Mouse (Mus musculus) left cerebral cortex, postnatal 14 days (tissue): ENCODE data around the gene Tgoln1. TPM values are rescaled to one million over a fixed set of nuclear protein-coding genes. Genes with fewer than 3 reads are reported as not detected.

Source experiments
- DNase-seq, 2 experiments: peaks; one replicate each; pipeline ENCODE4 v3.0.0; 2021 to 2022; ENCODE audit warnings: low spot score in 2 of 2, mixed read lengths in 1 of 2
- intact Hi-C: fragments of 180-260 bp; cut with DNase I; formaldehyde crosslinking; loops from one replicate; pipeline ENCODE4 v1.15.1; 2025
- long read RNA-seq, 2 experiments: library from polyadenylated mRNA; stranded (forward); transcript quantifications; one replicate each; pipeline ENCODE4 v2.0.0; 2021
- total RNA-seq, 2 experiments: library from RNA; stranded (reverse); gene quantifications; 2 replicates each; pipeline ENCODE4 v1.2.3; 2021

Tgoln1 gene
- 10 to 100 TPM; 64.0 to 67.5 TPM for total RNA-seq
- long read RNA-seq, experiment 1, full-length matches to known transcripts = 54 of 81 reads
- long read RNA-seq, experiment 1, partial matches to known transcripts = 11 of 81 reads
- long read RNA-seq, experiment 1, other reads (novel, unspliced or antisense) = 16 of 81 reads
- long read RNA-seq, experiment 2, full-length matches to known transcripts = 50 of 67 reads
- long read RNA-seq, experiment 2, partial matches to known transcripts = 6 of 67 reads
- long read RNA-seq, experiment 2, other reads (novel, unspliced or antisense) = 11 of 67 reads

DNA sequence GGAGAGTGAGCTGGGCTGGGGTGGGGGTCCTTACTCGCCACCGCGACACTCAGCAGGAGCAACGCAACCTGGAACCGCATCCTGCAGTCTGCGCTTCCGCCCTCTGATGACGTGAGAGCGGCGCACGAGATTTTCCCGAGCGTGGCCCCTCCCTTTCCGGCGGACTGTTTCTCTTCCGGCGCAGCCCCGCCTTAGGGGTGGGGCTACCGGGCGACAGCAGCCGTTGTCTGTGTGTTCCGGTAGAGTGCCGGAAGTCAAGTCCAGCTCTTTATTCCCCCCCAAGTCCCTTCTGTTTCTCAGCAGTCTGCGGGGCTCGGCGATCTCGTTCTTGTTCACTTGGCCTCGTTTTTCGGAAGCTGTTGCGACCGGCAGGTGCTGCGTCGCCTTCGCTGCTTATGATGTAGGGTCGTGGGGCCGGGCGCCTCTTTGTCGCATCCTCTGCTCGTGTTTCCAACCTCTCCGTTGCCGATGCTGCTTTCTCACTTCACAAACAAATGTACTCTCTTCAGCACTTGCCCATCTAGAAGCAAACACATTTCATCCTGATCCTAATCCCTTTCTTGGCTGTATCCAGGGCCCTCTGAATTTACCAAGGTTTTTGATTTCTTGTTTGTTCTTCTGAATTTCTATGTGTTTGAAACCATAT lies at the start of gene Tgoln1:
TSS of gene Tgoln1 (minus strand) at position 358 of the 646 bp plus-strand sequence.
- peak; percentile 94 for DNase-seq
- intact Hi-C loops = no loop called here

DNA sequence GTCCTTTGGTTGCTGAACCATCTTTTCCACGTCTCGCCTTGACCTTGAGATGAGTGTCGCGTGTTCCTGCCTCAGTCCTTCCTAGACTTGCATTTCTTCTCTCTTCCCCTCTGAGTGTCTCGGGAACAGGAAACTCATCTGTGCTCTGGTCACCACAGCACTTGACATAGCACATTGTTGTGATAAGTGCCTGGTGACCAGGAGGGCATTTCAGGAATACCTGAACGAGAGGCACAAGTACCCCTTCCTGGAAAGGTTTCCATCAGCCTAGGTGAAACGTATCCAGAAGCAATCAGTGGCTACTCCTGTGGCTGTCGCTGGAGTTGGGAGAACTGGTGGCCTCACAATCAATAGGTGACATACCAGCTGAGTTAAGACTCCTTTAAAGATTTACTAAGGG lies 47.5 kb upstream of the Tgoln1 start:
- intact Hi-C loops = no loop called here
- DNase-seq = no peak

DNA sequence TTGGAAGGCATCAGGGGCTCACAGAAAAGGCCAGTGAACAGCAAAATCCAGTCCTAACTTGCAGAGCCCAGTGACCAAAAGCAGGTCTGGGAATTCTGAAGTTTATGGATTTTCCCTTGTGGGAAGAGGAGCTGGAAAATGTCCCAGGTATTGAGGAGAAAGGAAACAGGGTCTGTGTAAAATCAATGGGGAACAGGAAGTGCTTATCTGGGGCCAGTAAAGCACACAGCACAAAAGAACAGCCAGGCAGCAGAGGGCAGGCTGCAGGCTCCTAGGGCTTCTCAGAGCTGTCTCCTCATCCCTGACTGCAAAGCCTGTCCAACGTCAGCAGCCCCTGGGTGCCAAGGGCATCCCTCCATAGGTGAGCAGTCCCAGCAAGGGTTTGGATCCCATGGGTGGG lies 46.2 kb upstream of the Tgoln1 start:
- intact Hi-C loops = no loop called here

DNA sequence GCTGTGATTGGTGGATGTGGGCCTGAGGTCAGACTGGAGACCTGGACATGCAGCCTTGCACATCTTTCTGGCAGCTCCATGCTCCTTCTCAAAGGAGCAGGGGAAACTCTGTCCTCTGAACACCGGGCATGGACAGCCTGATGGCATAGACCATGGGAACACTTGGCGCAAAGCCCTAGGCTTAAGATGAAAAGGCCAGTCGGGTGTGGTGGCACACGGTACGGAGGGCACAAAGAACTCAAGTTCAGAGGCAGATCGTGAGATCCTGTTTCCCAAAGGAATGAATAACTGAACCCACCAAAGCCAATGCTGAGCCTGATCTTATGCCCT lies 43.6 kb upstream of the Tgoln1 start:
- no peak for DNase-seq
- intact Hi-C loops = no loop called here

More for the DNA sequence above, 46.2 kb upstream of the Tgoln1 start:
- no peak for DNase-seq

DNA sequence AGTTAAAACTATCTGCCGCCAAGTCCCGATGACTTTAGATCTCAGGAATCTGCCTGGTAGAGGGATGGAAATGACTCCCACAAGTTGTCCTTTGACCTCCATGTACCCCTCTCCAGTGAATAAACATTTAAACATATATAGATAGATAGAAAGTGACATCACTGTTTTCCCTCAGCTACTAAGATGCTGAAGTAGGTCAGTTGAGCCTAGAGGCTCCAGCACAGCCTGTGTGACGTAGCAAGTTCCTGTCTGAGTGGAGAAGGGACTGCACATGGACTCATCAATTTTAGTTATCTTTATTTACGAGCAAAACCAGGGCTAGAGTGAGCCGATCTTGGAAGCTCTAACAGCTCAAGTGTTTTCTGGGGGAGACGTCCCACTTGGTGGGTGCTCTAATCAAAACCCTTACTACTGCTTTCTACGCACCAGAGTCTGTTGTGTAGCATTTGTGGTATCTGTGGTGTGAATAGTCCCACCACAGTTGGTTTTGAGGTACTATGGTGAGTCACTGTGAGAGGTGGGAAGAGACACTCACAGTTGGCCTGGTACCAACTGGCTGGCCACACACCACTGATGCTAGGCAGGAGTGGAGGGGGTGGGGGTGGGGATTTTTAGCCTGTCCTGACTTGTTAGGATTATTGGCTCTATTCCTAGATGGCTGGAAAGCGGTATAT lies 43.1 kb upstream of the Tgoln1 start:
- intact Hi-C loops = no loop called here
- DNase-seq = peak in 1 of 2 experiments; percentile 37

DNA sequence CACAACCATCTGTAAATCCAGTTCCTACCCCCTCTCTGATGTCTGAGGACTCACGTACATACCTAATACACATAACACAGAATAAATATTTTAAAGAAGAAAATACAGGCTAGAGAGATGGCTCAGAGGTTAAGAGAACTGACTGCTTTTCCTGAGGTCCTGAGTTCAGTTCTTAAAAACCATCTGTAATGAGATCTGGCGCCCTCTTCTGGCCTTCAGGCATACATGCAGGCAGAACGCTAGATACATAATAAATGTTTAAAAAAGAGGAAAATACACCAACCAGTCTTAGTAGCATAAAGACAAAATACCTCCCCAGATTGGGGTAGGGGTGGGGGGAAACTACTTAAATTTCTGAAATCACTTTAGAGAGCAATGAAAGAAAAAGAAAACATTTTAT lies 41.2 kb upstream of the Tgoln1 start:
- DNase-seq = no peak
- intact Hi-C loops = no loop called here

DNA sequence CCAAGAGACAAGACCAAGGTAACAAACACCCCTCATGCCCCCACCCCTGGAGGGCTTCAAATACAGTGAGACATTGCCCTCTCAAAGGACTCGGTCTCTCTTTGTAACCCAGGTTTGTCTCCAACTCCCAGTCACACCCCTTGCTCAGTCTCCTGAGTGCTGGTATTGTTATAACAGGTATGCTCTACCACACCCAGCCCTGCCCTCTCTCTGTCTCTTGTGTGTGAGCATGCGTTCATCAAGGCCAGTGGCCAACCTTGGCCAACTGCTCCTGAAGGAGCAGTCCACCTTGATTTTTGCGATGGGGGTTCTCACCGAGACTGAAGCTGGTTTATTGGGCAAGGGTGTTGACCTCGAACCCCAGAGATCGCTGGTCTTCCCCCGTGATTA lies 39.2 kb upstream of the Tgoln1 start:
- no peak for DNase-seq
- intact Hi-C loops = no loop called here

DNA sequence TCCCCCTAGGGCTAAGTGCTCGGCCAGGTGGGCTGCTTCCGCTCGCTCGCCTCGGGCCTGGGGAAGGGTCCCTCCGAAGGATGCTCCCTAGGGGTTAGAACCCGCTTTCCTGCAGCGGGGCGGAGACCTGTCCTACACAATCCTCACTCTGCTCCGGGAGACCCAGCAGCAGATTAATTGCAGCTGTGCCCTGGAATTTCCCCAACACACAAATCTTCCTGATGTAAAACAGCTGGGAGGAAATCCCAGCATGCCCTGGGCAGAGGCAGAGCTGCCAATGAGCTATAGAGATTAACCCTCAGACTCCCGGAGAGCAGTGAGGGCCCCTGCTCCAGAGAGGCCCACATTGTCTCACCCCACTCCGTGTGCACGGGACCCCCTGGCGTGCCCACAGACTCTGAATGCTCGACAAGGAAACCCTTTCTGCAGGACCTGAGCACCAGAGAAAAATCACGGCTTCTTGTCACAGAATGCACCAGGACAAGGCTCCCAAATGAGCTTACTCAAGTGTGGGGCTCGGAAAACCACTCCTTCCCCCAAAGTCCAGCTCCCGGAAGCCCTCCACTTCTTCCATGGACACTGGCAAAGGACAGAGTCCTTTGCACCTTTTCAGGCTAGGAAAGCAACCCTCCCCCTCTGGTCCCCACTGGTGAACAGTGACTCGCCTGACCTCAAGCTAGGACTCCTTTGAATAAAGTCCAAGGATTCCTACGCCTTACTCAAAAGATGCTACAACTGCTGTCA lies 38.7 kb upstream of the Tgoln1 start:
- DNase-seq = peak in 1 of 2 experiments; percentile 34
- intact Hi-C loops = no loop called here

DNA sequence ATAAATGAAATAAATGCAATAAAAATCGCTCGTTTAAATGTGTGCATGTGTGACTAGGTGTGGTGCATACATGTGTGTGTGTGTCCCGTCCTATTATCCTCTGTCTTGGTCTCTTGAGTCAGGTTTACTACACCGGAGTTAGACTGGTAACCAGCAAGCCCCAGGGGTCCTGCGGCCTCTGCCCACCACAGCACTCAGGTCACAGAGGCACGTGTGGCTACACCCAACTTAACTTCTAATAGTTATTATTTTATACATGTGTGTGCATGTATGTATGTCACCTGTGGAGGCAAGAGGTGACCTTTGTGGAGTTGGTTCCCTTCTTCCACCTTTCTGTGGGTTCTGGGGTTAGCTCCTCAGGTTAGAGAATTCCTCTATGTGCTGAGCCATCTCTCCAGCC lies 37.6 kb upstream of the Tgoln1 start:
- intact Hi-C loops = no loop called here
- no peak for DNase-seq

DNA sequence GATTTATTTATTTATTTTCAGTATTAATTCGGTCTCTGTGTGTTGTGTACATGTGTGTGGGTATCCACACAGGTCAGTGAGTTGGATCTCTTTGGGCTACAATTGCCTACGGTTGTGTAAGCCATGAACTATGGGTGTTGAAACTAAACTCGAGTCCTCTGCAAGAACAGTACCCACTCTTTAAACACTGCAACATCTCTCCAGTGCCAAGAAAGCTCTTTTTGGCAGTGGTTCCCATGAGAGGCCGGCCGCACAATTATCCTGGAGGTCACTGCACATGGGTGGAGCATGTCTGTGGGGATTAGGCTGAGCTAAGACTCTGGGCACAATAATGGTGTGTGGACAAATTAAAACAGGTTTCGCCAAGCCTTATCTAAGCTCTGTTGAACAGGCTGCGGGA lies 36.6 kb upstream of the Tgoln1 start:
- DNase-seq = no peak

DNA sequence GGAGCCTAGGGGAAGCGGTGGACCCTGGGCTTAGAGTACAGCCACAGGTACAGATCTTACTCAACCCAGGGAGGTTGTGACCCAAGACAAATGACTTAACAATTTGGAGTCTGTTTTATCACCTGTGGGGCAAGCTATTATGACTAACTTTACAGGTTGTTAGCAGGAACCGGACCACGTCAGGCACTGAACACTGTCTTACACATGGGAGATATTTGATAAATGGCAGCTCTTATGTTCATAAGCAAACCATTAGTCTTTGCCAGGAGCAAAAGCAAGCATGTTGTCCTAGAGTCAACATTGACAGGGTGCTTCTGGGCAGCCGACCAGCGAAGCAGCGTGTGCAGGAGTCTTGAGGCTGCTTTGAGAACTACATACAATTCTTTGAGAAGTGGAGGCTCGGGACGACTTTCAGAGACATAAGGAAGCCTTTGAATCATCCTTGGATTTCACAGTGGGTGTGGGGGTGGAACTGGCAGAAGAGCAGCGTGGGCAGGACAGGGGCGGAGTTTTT lies 33.6 kb upstream of the Tgoln1 start:
- DNase-seq = peak; percentile 67 to 88
- intact Hi-C loops = no loop called here

More for the DNA sequence above, 36.6 kb upstream of the Tgoln1 start:
- intact Hi-C loops = no loop called here

DNA sequence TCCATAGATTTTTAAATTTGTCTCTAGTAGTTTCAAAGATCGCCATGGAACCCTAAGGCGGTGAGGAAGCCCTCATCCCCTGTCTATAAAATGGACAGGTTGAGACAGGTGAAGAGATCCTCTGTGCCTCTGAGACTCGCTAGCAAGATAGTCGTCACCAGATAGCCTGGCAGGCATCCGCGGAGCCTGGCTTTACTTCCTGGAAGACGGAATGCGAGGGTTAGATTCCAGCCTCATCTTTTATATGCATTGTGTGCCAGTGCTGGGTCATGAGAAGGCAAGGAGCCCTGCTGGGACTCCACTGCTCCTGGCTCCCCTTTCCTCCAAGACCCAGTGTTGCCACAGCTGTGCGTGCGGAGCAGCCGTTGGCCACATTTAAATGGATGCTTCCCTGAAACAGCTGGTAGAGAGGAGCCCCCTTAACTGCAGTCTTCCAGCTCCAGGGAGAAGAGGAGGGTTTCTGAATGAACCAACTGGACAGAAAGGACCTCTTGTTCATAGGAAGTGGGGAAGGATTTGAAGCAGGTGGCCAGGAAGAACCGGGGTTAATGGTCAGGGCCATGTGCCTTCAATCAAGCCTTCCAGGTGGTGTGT lies 31.3 kb upstream of the Tgoln1 start:
- no peak for DNase-seq
- intact Hi-C loops = loop anchor here (5.0 kb wide), 1 partner anchor 579 kb away; no protein-coding TSS in a partner anchor

DNA sequence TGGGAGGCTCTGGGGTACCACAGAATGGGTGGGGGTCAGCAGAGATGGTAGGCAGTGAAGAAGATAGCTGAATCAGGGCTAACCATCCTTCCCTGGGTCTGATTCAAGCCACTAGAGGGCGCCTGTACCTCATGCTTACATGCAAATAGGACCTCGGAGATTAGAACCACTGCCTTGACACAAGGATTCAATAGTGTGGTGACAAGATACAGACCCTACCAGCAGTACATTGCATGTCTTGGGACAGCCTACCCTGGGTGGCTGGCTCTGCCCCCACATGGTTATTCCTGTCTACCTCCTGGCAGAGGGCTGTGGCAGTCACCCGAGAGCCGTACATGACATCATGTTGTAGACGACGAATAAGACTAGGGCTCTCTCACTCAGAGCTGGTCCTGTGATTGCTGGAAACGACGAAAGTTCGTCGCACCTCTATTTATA lies 30.6 kb upstream of the Tgoln1 start:
- intact Hi-C loops = loop anchor here (1.0 to 5.0 kb wide), 2 partner anchors 142 to 580 kb away; partner anchors contain the start of gene Tcf7l1
- peak; percentile 80 to 86 for DNase-seq

DNA sequence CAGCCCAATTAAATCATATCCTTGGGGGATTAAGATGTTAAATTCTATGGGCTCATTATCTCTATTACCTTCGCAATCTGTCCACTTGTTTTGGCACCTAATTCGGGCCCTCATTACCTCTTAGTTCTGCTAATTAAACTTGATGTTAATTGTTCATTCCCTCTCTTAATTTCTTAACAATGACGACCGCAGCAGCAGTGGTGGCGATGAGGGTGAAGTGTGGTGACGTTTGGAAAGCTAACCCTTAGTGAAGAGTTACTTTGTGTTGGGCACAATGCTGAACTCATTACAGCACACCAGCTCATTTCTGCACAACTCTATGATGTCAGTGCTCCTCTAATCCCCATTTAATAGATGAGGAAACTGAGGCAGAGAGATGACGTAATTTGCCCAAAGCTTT lies 28.6 kb upstream of the Tgoln1 start:
- intact Hi-C loops = loop anchor here (5.0 kb wide), 1 partner anchor 582 kb away; no protein-coding TSS in a partner anchor
- no peak for DNase-seq

DNA sequence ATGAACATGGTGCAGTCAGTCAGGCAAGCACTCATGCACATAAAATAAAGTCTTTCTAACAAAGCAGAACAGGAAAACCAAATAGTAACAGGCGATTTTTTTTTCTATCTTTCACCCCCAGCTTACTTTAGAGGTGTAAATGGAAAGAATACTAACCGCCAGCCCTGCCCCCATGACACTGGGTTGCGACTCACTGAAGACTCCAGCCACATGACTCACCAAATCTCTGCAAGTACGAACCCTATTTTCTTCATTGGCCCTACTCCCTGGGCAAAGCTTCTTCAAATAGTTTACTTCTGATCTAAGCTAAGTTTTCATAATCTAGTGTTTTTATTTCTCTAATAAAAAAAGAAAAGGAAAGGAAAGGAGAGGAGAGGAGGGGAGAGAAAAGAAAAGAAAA lies 27.8 kb upstream of the Tgoln1 start:
- DNase-seq = no peak
- intact Hi-C loops = no loop called here

DNA sequence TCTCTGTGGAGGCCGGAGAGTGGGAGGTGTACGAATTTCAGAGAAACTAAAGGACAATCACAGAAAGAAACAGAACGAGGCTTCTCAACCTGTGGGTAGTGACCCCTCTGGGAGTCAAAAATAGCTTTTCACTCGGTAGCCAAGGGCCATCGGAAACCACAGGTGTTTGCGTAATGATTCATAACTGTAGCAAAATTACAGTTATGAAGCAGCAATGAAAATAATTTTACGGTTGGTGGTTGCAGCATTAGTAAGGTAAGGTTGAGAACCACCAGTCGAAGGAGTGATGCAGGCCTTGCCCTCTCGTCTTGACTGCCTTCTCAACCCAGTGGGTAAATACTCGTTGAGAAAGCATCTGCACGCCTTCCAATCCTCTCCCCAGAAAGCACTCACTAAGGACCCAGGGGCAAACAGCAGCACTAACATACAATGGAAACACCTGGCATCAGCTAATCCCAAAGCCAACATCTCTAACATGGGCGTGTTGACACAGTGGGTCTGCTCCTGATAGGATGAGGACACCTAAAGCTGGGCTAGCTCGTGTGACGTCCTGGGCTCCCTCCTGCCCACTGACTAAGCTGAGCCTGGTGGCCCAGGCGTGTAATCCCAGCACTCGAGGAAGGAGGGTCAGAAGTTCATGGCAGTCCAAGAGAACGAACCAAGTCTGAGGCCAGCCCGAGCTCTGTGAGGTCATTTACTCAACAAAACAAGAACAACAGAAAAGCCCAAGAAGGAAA lies 24.6 kb upstream of the Tgoln1 start:
- intact Hi-C loops = no loop called here
- DNase-seq = no peak

DNA sequence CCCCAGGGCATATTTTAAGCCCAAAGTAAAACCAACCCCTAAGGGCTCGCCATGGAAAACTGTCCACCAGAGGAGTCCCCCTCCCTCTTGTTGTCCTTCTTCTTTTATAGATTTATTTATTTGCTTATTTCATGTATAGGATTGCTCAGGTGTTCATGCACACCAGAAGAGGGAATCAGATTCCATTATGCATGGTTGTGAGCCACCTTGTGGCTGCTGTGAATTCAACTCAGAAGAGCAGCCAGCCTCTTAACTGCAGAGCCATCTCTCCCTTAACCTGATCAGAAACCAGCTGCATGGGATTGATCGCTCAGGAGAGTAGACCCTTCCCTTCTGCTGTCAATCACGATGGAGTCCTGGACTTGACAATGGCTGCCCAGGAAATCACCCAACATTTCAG lies 20.1 kb upstream of the Tgoln1 start:
- intact Hi-C loops = loop anchor here (2.0 to 10.0 kb wide), 2 partner anchors 194 to 518 kb away; no protein-coding TSS in a partner anchor
- no peak for DNase-seq

DNA sequence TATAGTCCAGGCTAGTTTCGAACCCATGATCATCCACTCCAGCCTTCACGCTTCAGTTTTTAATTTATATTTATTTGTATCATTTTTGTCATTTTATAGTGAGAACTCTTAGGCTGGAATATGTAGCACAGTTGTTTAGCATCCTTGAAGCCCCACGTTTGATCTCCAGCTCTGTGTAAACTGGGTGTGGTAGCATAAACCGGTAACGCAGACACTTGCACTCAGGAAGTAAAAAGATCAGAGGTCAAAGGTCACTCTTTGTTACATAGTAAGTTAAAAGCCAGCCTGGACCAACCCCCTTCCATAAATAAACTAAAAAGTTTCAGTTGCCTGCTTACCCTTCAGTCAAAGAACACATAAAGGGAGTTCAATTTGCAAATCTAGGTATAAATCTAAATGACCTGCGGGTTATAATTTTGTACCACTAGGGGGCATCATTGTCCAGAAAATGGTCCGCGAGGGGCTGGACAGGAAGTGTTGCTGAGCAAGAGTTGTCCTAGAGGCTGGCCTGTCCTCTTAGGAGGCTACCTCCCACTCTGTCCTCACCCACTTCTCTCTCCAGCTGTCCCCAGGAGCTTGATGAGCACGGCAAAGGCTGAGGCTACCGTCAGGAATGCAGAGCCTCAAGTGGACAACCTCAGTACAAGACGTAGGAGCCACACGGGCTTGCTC lies 19.1 kb upstream of the Tgoln1 start:
- intact Hi-C loops = loop anchor here (2.0 to 10.0 kb wide), 2 partner anchors 195 to 519 kb away; no protein-coding TSS in a partner anchor
- peak; percentile 64 to 66 for DNase-seq
